Mouse (Mus musculus): ENCODE measurements around the gene Osbpl6.

Gene Osbpl6

GRCm38 (mm10) chr2:76648666-76649141, 242.4 kb downstream of the Osbpl6 start:
- DNase-seq (ENCODE audit: low spot score), result no peak
